Mouse (Mus musculus) left cerebral cortex, postnatal 14 days (tissue): ENCODE results near the gene Mylpf. TPM values are rescaled to one million over a fixed set of nuclear protein-coding genes. Genes with fewer than 3 reads are reported as not detected.
"Not testable (repeated sequence)": the region's sequence is repeated elsewhere in the genome, so short reads cannot be mapped to it uniquely, and the experiment has no call there.

ENCODE experiments used
- DNase-seq, 2 experiments: peaks; one replicate each; pipeline ENCODE4 v3.0.0; 2021 to 2022; ENCODE audit warnings: low spot score in 2 of 2, mixed read lengths in 1 of 2
- intact Hi-C: fragments of 180-260 bp; cut with DNase I; formaldehyde crosslinking; loops from one replicate; pipeline ENCODE4 v1.15.1; 2025
- long read RNA-seq, 2 experiments: library from polyadenylated mRNA; stranded (forward); transcript quantifications; one replicate each; pipeline ENCODE4 v2.0.0; 2021
- total RNA-seq, 2 experiments: library from RNA; stranded (reverse); gene quantifications; 2 replicates each; pipeline ENCODE4 v1.2.3; 2021

The Mylpf gene
- 1 to 10 TPM; 1.7 to 4.2 TPM for total RNA-seq
- long read RNA-seq, experiment 1, result 0 reads
- long read RNA-seq, experiment 2, result 0 reads

- intact Hi-C loops, result no loop called here
Measured at GRCm38 (mm10) chr7:127208553-127209438, at the start of gene Mylpf. Mylpf (plus strand) TSS chr7:127208890.

GRCm38 (mm10) chr7:127162546-127162945 is 46.1 kb upstream of the Mylpf start:
- intact Hi-C loops, result no loop called here
- DNase-seq, result no peak

More at GRCm38 (mm10) chr7:127208553-127209438, at the start of gene Mylpf:
- DNase-seq, result peak; percentile 93 to 98

- intact Hi-C loops, result no loop called here
- DNase-seq, result no peak
Measured at GRCm38 (mm10) chr7:127164002-127164401, 44.7 kb upstream of the Mylpf start.

- no peak for DNase-seq
- intact Hi-C loops, result no loop called here
Measured at GRCm38 (mm10) chr7:127165607-127166493, 42.8 kb upstream of the Mylpf start.

GRCm38 (mm10) chr7:127166501-127166900 is 42.2 kb upstream of the Mylpf start:
- intact Hi-C loops, result no loop called here
- no peak for DNase-seq

- intact Hi-C loops, result loop anchor here (5.0 kb wide), 1 partner anchor 35 kb away; no protein-coding TSS in a partner anchor
Measured at GRCm38 (mm10) chr7:127176937-127177336, 31.8 kb upstream of the Mylpf start.

GRCm38 (mm10) chr7:127180783-127181182 is 27.9 kb upstream of the Mylpf start:
- no peak for DNase-seq

More at GRCm38 (mm10) chr7:127176937-127177336, 31.8 kb upstream of the Mylpf start:
- DNase-seq, result no peak

GRCm38 (mm10) chr7:127181724-127182123 is 27.0 kb upstream of the Mylpf start:
- intact Hi-C loops, DNase-seq: not testable (repeated sequence)

More at GRCm38 (mm10) chr7:127180783-127181182, 27.9 kb upstream of the Mylpf start:
- intact Hi-C loops, result no loop called here

- intact Hi-C loops, result no loop called here
- no peak for DNase-seq
Measured at GRCm38 (mm10) chr7:127183345-127183744, 25.3 kb upstream of the Mylpf start.

GRCm38 (mm10) chr7:127183828-127184227 is 24.9 kb upstream of the Mylpf start:
- intact Hi-C loops, result loop anchor here (2.0 kb wide), 1 partner anchor 67 kb away; no protein-coding TSS in a partner anchor
- no peak for DNase-seq

GRCm38 (mm10) chr7:127184720-127185119 is 24.0 kb upstream of the Mylpf start:
- intact Hi-C loops, result loop anchor here (2.0 kb wide), 1 partner anchor 68 kb away; no protein-coding TSS in a partner anchor
- DNase-seq, result no peak

GRCm38 (mm10) chr7:127185601-127186000 is 23.1 kb upstream of the Mylpf start:
- intact Hi-C loops, result loop anchor here (2.0 kb wide), 1 partner anchor 69 kb away; no protein-coding TSS in a partner anchor
- no peak for DNase-seq

GRCm38 (mm10) chr7:127187351-127187750 is 21.3 kb upstream of the Mylpf start:
- DNase-seq, result no peak
- intact Hi-C loops, result no loop called here

GRCm38 (mm10) chr7:127188305-127189276 is 20.1 kb upstream of the Mylpf start:
- intact Hi-C loops, result no loop called here
- no peak for DNase-seq

GRCm38 (mm10) chr7:127190672-127191071 is 18.0 kb upstream of the Mylpf start:
- intact Hi-C loops, result no loop called here
- no peak for DNase-seq

GRCm38 (mm10) chr7:127192989-127193388 is 15.7 kb upstream of the Mylpf start:
- DNase-seq, result no peak
- intact Hi-C loops, result no loop called here

GRCm38 (mm10) chr7:127194011-127194632 is 14.6 kb upstream of the Mylpf start:
- no peak for DNase-seq
- intact Hi-C loops, result no loop called here

GRCm38 (mm10) chr7:127194633-127195029 is 14.1 kb upstream of the Mylpf start:
- intact Hi-C loops, result no loop called here
- DNase-seq, result no peak
